Mouse (Mus musculus) stomach, postnatal 0 days (tissue): Measurements from ENCODE around the gene Pax7.

ENCODE experiments used
- CTCF ChIP-seq: IDR thresholded peaks from 2 replicates; pipeline ENCODE4 v1.5.1; 2016; ENCODE audit warnings: antibody characterized with exemption, low read depth, mild to moderate bottlenecking, moderate library complexity
- EP300 ChIP-seq: optimal IDR thresholded peaks from 2 replicates; pipeline ENCODE3; 2016; ENCODE audit warnings: antibody characterized with exemption

- TF ChIP-seq CTCF (no peak), EP300 (no peak)
Observed at GRCm38 (mm10) chr4:139724296-139724695, 109.0 kb downstream of the Pax7 start.
